Mouse (Mus musculus): ENCODE measurements around the gene Dab1. TPM values are rescaled to one million over a fixed set of nuclear protein-coding genes. Genes with fewer than 3 reads are reported as not detected.

The Dab1 gene
- polyA plus RNA-seq, 1 experiment from 2014 or later = 69.6 TPM

DNA sequence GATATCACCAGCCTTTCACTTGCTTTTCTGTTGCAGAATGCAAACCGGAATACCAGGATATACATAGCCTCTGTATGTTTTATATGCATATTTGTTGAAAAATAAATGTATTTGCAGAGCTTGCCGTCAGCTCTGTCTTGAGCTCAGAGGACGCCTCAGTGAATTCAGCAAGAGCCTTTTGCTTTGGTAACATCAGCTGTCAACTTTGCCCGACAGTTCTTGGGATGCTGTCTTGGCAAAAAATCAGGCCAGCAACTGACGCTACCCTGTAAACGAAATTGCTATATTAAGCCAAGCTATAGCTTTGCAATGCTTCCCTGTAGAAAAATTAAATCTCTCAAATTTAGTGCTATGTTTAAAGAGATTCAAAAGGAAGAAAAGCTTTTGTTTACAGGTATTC, 630.3 kb downstream of the Dab1 start:
- ATAC-seq (ENCODE audit: low FRiP score) = no peak
- H3K4me1 ChIP-seq (replicated peaks) = no peaks in the 10 kb centered on the region
- no peaks in the 10 kb centered on the region for H3K36me3 ChIP-seq
- no peak overlapping the region for H3K9ac ChIP-seq
- no peak overlapping the region for H3K4me2 ChIP-seq
- H3K4me3 ChIP-seq = no peak overlapping the region
- H3K27ac ChIP-seq = no peak overlapping the region
- 78% methylated on average over 6 of the region's 6 CpGs for WGBS
- H3K27me3 ChIP-seq = no peaks in the 10 kb centered on the region
- no peaks in the 10 kb centered on the region for H3K9me3 ChIP-seq

DNA sequence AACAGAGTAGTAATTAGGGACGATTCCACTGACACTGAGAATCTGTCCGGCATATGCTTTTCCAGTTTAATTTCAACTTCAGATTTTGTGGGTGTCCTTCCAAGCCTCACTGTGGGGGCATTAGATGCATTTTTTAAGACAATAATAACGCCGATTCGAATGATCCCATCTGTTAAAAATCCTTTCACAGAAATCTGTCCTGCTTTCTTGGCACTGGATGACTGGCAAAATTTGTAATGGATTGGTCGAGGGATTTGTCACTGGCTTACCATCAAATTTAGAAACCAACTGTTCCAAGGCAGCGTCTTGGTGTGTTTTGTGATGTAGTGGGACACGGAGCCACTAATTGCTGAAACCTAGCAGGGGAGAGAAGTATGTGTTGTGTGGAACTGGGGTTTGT, 638.6 kb downstream of the Dab1 start:
- Histone ChIP-seq H3K4me2 (no peak overlapping the region), H3K4me1 (replicated peaks) (no peaks in the 10 kb centered on the region), H3K9me3 (no peaks in the 10 kb centered on the region), H3K9ac (no peak overlapping the region), H3K36me3 (no peaks in the 10 kb centered on the region), H3K27me3 (no peaks in the 10 kb centered on the region), H3K27ac (no peak overlapping the region), H3K4me3 (no peak overlapping the region)
- ATAC-seq (ENCODE audit: low FRiP score) = no peak
- 91% methylated on average over 8 of the region's 8 CpGs for WGBS

DNA sequence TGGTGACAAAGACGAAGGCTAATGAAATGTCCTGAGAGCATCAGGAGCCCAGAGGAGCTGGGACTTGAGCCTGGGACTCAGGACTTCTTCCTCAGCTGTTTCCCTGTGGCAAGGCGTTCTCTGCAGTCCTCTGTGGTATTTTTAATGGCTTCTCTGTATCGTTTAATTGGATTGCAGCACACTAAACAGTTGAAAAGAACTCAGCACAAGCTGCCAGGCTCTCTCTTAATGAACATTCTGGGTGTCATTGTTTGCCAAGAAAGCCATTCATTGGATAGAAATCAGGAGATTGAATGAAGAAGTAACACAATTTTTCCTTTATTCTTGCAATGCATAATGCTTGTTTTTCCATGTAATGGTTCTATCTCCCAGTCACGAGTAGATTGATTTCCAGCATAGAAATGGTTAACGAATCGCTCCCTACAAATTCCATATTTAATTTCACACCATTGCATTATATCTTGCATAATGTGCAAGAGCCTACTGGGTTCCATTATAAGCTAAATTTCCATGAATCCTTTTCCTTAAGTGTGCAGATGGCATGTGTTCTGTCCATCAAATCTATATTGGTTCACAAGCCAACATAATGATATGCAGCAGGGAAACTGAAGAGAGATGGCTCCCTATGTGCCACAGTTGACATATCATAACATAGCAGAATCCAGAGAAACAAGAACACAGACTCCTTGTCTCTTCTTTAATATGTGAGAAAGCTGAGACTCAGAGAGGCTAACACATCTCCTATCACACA, 650.4 kb downstream of the Dab1 start:
- Histone ChIP-seq H3K9me3 (no peaks in the 10 kb centered on the region), H3K4me2 (no peak overlapping the region), H3K27ac (peak overlapping the region; percentile 36), H3K4me1 (replicated peaks) (no peaks in the 10 kb centered on the region), H3K9ac (no peak overlapping the region), H3K4me3 (no peak overlapping the region), H3K36me3 (no peaks in the 10 kb centered on the region), H3K27me3 (no peaks in the 10 kb centered on the region)
- no peak for ATAC-seq (ENCODE audit: low FRiP score)
- WGBS = 66% methylated on average over 6 of the region's 6 CpGs

DNA sequence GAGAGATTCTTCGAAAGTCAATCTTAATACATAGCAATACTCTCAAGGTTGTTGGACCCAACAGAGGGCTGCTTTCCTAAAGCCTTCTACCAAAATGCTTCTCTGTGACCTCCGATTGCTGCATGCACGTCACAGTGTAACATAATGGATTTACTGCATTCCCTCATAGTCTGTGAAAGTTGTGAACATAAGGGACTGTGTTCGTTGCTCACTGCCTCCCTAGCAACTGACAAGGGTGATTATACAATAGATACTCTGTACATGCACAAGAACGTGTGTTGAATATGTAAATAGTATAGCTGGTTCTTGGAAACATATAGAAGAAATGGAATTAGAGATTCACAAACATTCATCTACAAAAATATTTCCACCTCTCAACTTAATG, 651.0 kb downstream of the Dab1 start:
- no peaks in the 10 kb centered on the region for H3K4me1 ChIP-seq (replicated peaks)
- 0 out of 2 replicates have a peak, but pooled peaks have one; percentile 54 for ATAC-seq (ENCODE audit: low FRiP score)
- H3K27ac ChIP-seq = peak overlapping the region; percentile 36
- no peaks in the 10 kb centered on the region for H3K9me3 ChIP-seq
- 55% methylated on average over 5 of the region's 5 CpGs for WGBS
- H3K4me2 ChIP-seq = no peak overlapping the region
- no peak overlapping the region for H3K9ac ChIP-seq
- no peaks in the 10 kb centered on the region for H3K36me3 ChIP-seq
- no peaks in the 10 kb centered on the region for H3K27me3 ChIP-seq
- H3K4me3 ChIP-seq = no peak overlapping the region

DNA sequence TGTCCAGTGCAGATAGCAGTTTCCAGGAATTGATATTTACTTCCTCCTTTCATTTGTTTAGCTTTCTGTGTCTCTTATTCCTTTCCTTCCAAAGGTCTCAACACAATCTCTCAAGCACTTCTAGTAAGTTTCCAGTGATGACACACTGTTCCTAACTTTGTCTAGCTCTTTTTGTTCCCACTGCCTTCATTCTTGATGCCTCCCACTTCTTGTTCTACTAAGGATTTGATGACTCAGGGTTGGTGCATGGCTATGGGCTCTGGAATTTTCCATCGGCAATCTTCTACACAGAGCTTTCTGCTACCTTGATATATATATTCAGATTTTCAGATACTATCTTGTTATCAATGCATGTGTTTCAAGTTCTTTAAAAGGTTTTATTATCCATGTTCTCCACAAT, 656.1 kb downstream of the Dab1 start:
- no peak for ATAC-seq (ENCODE audit: low FRiP score)
- 97% methylated on average over 1 of the region's 1 CpGs for WGBS

DNA sequence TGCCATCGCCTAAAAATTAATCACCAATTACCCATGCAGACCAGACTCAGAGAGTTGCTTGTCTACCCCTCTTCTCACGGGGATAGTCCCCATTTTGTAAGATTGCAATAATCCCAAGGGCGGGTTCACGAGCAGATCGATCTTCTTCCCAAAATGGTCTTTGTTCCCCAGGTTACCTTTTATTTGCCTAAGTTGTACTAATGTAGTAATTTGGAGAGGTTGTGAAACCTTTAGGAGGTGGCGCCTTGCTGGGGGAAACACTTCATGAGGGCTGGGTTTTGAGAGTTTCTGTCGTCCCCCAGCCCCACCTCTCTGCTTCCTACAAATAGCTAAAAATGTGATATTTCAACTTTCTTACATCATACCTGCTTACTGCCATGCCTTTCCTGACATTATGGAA, 657.8 kb downstream of the Dab1 start:
- WGBS = 92% methylated on average over 7 of the region's 7 CpGs
- no peaks in the 10 kb centered on the region for H3K9me3 ChIP-seq
- no peaks in the 10 kb centered on the region for H3K36me3 ChIP-seq
- H3K4me2 ChIP-seq = no peak overlapping the region
- no peaks in the 10 kb centered on the region for H3K4me1 ChIP-seq (replicated peaks)
- no peak overlapping the region for H3K4me3 ChIP-seq
- H3K9ac ChIP-seq = no peak overlapping the region
- ATAC-seq (ENCODE audit: low FRiP score) = no peak
- H3K27me3 ChIP-seq = no peaks in the 10 kb centered on the region
- no peak overlapping the region for H3K27ac ChIP-seq

More for the DNA sequence above, 656.1 kb downstream of the Dab1 start:
- H3K4me1 ChIP-seq (replicated peaks) = no peaks in the 10 kb centered on the region
- H3K9ac ChIP-seq = no peak overlapping the region
- no peaks in the 10 kb centered on the region for H3K9me3 ChIP-seq
- no peaks in the 10 kb centered on the region for H3K36me3 ChIP-seq
- H3K27me3 ChIP-seq = no peaks in the 10 kb centered on the region
- H3K4me2 ChIP-seq = no peak overlapping the region
- no peak overlapping the region for H3K4me3 ChIP-seq
- H3K27ac ChIP-seq = no peak overlapping the region

DNA sequence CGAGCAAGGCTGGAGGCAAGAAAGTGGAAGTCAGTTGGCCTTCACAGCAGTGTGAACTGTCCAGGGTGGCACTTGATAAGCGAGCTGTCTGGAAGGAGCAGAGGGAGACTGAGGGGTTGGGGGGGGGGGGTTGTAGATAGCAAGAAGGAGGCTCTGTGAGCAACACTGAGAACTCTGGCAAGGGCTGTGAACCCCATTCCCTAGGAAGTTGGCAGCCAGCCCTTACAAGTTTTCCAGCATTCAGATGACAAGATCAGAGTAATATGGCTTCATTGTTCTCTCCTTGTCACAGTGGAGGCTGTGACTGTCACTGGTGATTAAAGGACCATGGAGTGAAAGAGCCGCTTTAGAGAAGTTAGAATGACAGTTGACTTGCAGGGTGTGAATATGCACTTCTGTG, 662.4 kb downstream of the Dab1 start:
- H3K9me3 ChIP-seq = no peaks in the 10 kb centered on the region
- no peaks in the 10 kb centered on the region for H3K4me1 ChIP-seq (replicated peaks)
- H3K9ac ChIP-seq = no peak overlapping the region
- no peaks in the 10 kb centered on the region for H3K27me3 ChIP-seq
- H3K4me3 ChIP-seq = no peak overlapping the region
- no peak for ATAC-seq (ENCODE audit: low FRiP score)
- no peak overlapping the region for H3K27ac ChIP-seq
- WGBS = 45% methylated on average over 3 of the region's 3 CpGs
- H3K4me2 ChIP-seq = no peak overlapping the region
- H3K36me3 ChIP-seq = no peaks in the 10 kb centered on the region

DNA sequence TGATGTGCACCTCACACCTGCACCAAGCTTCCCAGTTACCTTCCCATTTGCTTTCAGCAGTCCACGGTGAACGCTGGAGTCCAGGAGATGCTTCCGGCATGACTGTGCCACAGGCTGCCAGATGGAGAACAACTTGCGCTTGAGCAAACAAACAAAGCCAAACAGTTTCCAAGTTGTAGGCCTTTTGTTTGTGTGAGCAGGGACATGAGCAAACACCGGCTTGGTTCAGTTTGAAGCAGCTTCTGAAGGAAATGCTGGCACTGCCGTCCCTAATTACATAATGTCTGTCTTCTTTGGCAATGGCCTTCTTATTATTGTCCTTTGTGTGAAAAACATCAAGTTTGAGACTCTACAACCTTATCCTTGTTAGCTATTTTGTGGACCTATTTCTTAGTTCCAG, 664.7 kb downstream of the Dab1 start:
- ATAC-seq (ENCODE audit: low FRiP score) = no peak
- Histone ChIP-seq H3K4me1 (replicated peaks) (no peaks in the 10 kb centered on the region), H3K27me3 (no peaks in the 10 kb centered on the region), H3K4me2 (no peak overlapping the region), H3K4me3 (no peak overlapping the region), H3K9me3 (no peaks in the 10 kb centered on the region), H3K36me3 (no peaks in the 10 kb centered on the region), H3K27ac (no peak overlapping the region), H3K9ac (no peak overlapping the region)
- WGBS = 76% methylated on average over 6 of the region's 6 CpGs

DNA sequence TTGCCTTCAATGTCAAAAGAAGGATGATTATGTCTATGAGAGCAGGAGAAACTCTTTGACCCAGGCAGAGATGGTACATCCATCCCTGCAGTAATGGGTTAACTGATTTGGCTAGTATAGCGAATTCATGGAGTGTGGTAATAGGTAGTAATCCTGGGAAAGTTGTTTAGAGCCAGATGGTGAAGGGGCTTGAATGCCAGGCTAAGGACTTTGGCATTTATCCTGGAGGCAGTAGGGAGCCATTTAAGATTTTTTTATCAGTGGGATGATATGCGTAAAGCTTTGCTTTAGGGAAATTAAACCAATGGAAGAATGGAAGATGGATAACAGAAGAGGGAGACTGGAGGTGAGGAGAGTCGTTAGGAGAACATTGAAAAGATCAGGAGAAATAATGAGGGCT, 669.2 kb downstream of the Dab1 start:
- Histone ChIP-seq H3K27ac (no peak overlapping the region), H3K9ac (no peak overlapping the region), H3K4me1 (replicated peaks) (no peaks in the 10 kb centered on the region), H3K9me3 (no peaks in the 10 kb centered on the region), H3K4me2 (no peak overlapping the region), H3K4me3 (no peak overlapping the region), H3K36me3 (no peaks in the 10 kb centered on the region), H3K27me3 (no peaks in the 10 kb centered on the region)
- 77% methylated on average over 3 of the region's 3 CpGs for WGBS
- ATAC-seq (ENCODE audit: low FRiP score) = no peak

DNA sequence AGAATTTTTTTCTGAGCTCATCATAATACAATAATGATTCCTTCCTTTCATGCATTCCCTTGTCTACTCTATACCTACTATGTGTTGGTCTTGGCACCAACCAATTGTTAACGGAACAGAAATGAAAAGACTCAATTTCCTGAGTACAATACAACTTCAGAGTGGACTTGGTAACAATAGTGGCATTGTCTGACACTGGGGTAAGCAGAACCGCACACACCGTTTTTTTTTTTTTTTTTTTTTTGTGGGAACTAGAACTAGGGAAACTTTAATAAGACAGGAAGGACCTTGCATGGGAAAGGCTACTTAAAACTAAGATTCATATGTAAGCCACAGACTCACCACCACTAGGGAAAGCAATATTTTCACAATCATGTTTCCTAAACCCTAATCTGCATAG, 682.6 kb downstream of the Dab1 start:
- Histone ChIP-seq H3K4me2 (no peak overlapping the region), H3K36me3 (no peaks in the 10 kb centered on the region), H3K9ac (no peak overlapping the region), H3K4me1 (replicated peaks) (peaks cover 6% of the 10 kb centered on the region; the same call in 1 of the 2 replicates), H3K27me3 (no peaks in the 10 kb centered on the region), H3K9me3 (no peaks in the 10 kb centered on the region), H3K4me3 (no peak overlapping the region), H3K27ac (no peak overlapping the region)
- ATAC-seq (ENCODE audit: low FRiP score) = no peak
- WGBS = 65% methylated on average over 3 of the region's 3 CpGs

DNA sequence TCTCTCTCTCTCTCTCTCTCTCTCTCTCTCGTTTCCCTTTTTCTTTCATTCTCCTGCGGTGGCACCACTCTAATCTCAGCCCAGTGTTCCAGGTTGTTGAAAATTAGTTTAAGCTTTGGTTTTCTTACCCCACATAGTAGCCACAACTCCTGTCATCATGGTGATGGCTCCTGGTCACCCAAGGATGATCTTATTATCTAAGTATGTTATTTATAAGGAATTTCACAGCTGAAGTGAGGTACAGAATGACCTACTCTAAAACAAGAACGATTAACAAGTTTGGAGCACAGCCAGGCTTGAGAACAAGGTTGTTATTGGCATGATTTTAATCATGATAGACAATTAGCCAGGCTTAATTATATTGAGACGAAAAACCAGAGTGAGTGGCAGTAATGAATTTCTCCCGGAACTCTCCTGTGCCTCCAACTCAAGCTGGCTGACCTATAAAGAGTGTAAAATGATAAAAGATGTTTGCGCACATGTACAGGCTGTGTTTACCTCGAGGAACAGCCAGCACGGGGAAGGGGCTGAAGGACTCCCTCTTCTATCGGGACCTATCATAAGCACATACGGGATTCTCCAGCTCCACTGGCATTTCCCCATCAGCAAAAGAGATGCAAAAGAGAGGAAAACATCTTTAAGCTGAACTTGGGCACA, 684.0 kb downstream of the Dab1 start:
- no peaks in the 10 kb centered on the region for H3K9me3 ChIP-seq
- H3K4me1 ChIP-seq (replicated peaks) = peaks cover 6% of the 10 kb centered on the region; the same call in 1 of the 2 replicates
- ATAC-seq (ENCODE audit: low FRiP score) = no peak
- H3K27ac ChIP-seq = no peak overlapping the region
- no peak overlapping the region for H3K4me3 ChIP-seq
- no peak overlapping the region for H3K4me2 ChIP-seq
- 61% methylated on average over 10 of the region's 10 CpGs for WGBS
- no peak overlapping the region for H3K9ac ChIP-seq
- H3K36me3 ChIP-seq = no peaks in the 10 kb centered on the region
- no peaks in the 10 kb centered on the region for H3K27me3 ChIP-seq

DNA sequence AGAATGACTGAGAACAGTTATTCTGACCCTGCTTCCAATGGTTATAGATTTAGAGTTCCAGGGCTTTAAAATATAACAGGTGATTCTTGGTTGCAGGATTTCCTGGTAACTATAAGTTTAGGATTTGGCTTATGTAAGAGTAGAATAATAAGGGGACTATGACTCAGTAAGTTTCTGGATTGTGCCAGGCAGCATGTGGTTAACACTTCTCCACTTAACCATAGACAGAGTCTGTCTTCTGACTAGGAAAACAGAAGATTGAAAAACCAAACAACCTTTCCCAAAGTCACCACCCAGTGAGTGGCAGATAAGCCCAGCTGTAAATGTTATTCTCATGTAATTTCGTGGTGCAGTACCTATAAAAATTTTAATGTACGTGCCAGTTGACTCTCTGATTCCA, 688.6 kb downstream of the Dab1 start:
- no peak for ATAC-seq (ENCODE audit: low FRiP score)
- H3K9me3 ChIP-seq = no peaks in the 10 kb centered on the region
- no peak overlapping the region for H3K27ac ChIP-seq
- no peak overlapping the region for H3K9ac ChIP-seq
- H3K4me1 ChIP-seq (replicated peaks) = peaks cover 6% of the 10 kb centered on the region; the same call in 1 of the 2 replicates
- 71% methylated on average over 2 of the region's 2 CpGs for WGBS
- no peaks in the 10 kb centered on the region for H3K27me3 ChIP-seq
- no peaks in the 10 kb centered on the region for H3K36me3 ChIP-seq
- no peak overlapping the region for H3K4me2 ChIP-seq
- H3K4me3 ChIP-seq = no peak overlapping the region

DNA sequence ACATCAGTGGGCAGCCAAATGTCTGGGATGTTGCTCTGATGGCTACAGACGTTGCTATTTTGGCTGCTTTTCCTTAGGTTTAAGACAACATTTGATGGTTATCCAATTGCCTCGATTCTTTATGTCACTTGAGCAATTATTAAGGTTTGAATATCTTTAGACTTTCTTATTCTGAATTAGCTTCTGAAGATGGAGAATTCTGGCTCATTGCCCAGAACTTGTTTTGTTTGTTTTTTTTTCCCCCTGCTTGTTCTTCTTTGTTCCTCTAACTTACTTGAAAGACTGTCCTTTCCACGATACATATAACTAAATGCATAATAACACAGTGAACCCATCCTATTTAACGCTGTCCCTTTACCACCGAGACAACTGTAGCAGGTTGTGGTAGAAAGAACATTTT, 707.1 kb downstream of the Dab1 start:
- H3K4me3 ChIP-seq = no peak overlapping the region
- no peaks in the 10 kb centered on the region for H3K9me3 ChIP-seq
- no peaks in the 10 kb centered on the region for H3K4me1 ChIP-seq (replicated peaks)
- H3K9ac ChIP-seq = no peak overlapping the region
- 54% methylated on average over 5 of the region's 5 CpGs for WGBS
- no peaks in the 10 kb centered on the region for H3K27me3 ChIP-seq
- no peak overlapping the region for H3K27ac ChIP-seq
- H3K36me3 ChIP-seq = no peaks in the 10 kb centered on the region
- ATAC-seq (ENCODE audit: low FRiP score) = no peak
- no peak overlapping the region for H3K4me2 ChIP-seq
